Mouse (Mus musculus) left cerebral cortex, adult 18-20 months (tissue): ENCODE measurements around the gene Stard7. TPM values are rescaled to one million over a fixed set of nuclear protein-coding genes. Genes with fewer than 3 reads are reported as not detected.
"Not testable (repeated sequence)": the region's sequence is repeated elsewhere in the genome, so short reads cannot be mapped to it uniquely, and the experiment has no call there.

Experiments used
- DNase-seq, 2 experiments: peaks; one replicate each; pipeline ENCODE4 v3.0.0; 2021 to 2022; ENCODE audit warnings: low spot score in 2 of 2, mixed read lengths in 1 of 2
- total RNA-seq, 2 experiments: library from RNA; stranded (reverse); gene quantifications; 2 replicates each; pipeline ENCODE4 v1.2.3; 2021

Stard7 gene
- total RNA-seq, 2 experiments from 2014 or later: 100 to 104 TPM

- no peak for DNase-seq
Measured at GRCm38 (mm10) chr2:127272806-127273205, 2.8 kb downstream of the Stard7 start.

- no peak for DNase-seq
Measured at GRCm38 (mm10) chr2:127274590-127274989, 4.6 kb downstream of the Stard7 start.

GRCm38 (mm10) chr2:127275551-127276320, 5.7 kb downstream of the Stard7 start:
- no peak for DNase-seq

- DNase-seq: no peak
Measured at GRCm38 (mm10) chr2:127278162-127278561, 8.1 kb downstream of the Stard7 start.

- no peak for DNase-seq
Measured at GRCm38 (mm10) chr2:127292250-127292649, 22.2 kb downstream of the Stard7 start.

- no peak for DNase-seq
Measured at GRCm38 (mm10) chr2:127297001-127297805, 27.2 kb downstream of the Stard7 start.

GRCm38 (mm10) chr2:127298056-127298455, 28.0 kb downstream of the Stard7 start:
- DNase-seq: no peak

GRCm38 (mm10) chr2:127300701-127301100, 30.7 kb downstream of the Stard7 start:
- DNase-seq: no peak

GRCm38 (mm10) chr2:127301883-127302282, 31.9 kb downstream of the Stard7 start:
- no peak for DNase-seq

GRCm38 (mm10) chr2:127304192-127304591, 34.2 kb downstream of the Stard7 start:
- not testable (repeated sequence) for DNase-seq

- no peak for DNase-seq
Measured at GRCm38 (mm10) chr2:127304609-127305210, 34.7 kb downstream of the Stard7 start.

GRCm38 (mm10) chr2:127306123-127306522, 36.1 kb downstream of the Stard7 start:
- DNase-seq: no peak

GRCm38 (mm10) chr2:127307179-127307578, 37.2 kb downstream of the Stard7 start:
- DNase-seq: no peak

GRCm38 (mm10) chr2:127308660-127309059, 38.6 kb downstream of the Stard7 start:
- no peak for DNase-seq

GRCm38 (mm10) chr2:127310246-127310645, 40.2 kb downstream of the Stard7 start:
- DNase-seq: no peak

GRCm38 (mm10) chr2:127310685-127311084, 40.7 kb downstream of the Stard7 start:
- DNase-seq: no peak

- no peak for DNase-seq
Measured at GRCm38 (mm10) chr2:127311193-127311592, 41.2 kb downstream of the Stard7 start.

GRCm38 (mm10) chr2:127312801-127313200, 42.8 kb downstream of the Stard7 start:
- no peak for DNase-seq

GRCm38 (mm10) chr2:127313878-127314277, 43.9 kb downstream of the Stard7 start:
- DNase-seq: no peak

GRCm38 (mm10) chr2:127314467-127315154, 44.6 kb downstream of the Stard7 start:
- no peak for DNase-seq

GRCm38 (mm10) chr2:127315155-127315470, 45.1 kb downstream of the Stard7 start:
- no peak for DNase-seq
